Mouse (Mus musculus): ENCODE results near the gene Dimt1. TPM values are rescaled to one million over a fixed set of nuclear protein-coding genes. Genes with fewer than 3 reads are reported as not detected.
"Not testable (repeated sequence)": the region's sequence is repeated elsewhere in the genome, so short reads cannot be mapped to it uniquely, and the experiment has no call there.

Dimt1 gene
- polyA plus RNA-seq, 2 experiments, result 36.8 to 50.5 TPM

DNA sequence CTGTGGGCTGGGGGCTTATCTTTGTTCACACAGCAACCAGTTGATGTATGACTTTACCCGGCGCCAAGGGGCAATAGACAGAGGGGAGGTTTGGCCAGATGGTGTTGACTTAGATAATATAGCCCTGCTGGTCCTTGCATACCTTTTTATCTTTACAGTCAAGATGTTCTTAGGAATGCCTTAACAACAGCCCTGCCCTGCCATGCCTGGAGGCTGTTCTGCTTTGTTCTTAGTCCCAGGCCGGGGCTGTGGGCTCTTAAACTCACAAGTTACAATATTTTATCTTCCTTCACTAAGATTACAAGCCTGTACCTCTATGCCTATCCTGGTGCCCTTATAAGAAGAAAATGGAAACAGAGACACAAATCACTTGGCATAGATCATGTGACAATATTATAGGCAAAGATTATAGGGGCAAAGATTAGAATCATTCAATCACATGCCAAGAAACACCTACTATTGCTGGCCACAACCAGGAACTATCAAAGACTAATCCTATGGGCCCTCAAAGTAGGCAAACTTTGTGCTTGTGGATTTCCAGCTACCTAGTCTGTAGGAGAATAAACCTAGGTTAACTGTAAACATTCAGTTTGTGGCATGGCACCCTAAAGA, 33.7 kb upstream of the Dimt1 start:
- TF ChIP-seq POLR2A (IDR thresholded peaks at IDR 0.05; ENCODE audit: borderline replicate concordance, extremely low read depth, insufficient read depth, insufficient read length), result no peak
- DNase-seq (ENCODE audit: low spot score) (no peak), ATAC-seq (ENCODE audit: low FRiP score, low read depth) (no peak)
- Histone ChIP-seq H3K4me2 (replicated peaks; ENCODE audit: low read depth, low read length, severe bottlenecking) (no peak overlapping the region), H3K36me3 (ENCODE audit: control insufficient read depth, insufficient read depth, low read length) (peaks cover 22% of the 10 kb centered on the region), H3K27ac (replicated peaks; ENCODE audit: low read depth, low read length) (no peak overlapping the region), H3K4me3 (replicated peaks; ENCODE audit: low read length) (no peak overlapping the region), H3K4me1 (ENCODE audit: control insufficient read depth, insufficient read depth, low read length) (no peaks in the 10 kb centered on the region), H3K9ac (ENCODE audit: low read depth, low read length, severe bottlenecking) (no peak overlapping the region), H3K27me3 (ENCODE audit: control insufficient read depth, insufficient read depth, low read length) (no peaks in the 10 kb centered on the region), H3K9me3 (ENCODE audit: control insufficient read depth, low read length) (no peaks in the 10 kb centered on the region)
- 45% methylated on average over 3 of the region's 3 CpGs for WGBS

DNA sequence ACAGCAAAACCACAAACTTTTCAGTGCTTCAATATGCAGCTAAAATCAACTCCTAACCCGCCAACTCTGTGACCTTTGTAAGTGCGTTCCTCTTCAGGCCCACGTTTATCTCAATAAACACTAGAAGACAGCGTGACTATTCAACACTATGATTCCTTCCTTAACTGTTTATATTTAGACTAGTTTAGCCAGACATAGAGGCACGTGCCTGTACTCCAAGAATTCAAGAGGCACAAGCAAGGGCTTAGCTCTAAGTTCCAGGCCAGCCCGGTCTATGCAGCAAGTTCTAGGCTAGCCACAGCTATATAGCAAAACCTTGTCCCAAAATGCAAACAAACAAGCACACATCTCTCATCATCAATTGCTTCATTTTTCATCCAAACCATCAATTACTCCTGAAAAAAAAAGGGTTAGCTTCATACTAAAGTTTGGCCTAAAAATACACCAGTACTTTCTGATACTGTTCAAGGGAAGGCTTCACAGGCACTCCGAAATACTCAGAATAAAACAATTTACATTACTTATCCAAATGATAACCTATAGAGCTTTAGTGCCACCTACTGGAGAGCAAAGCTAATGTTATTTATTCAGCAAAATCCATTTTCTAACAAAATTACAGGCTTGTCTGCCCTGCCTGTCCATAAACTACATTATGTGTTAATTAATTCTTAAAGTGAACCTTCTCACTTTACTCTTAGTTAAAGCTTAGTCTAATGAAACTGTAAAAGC, 28.4 kb upstream of the Dimt1 start:
- peaks cover 27% of the 10 kb centered on the region for H3K36me3 ChIP-seq (ENCODE audit: control insufficient read depth, insufficient read depth, low read length)
- no peak for TF ChIP-seq POLR2A (IDR thresholded peaks at IDR 0.05; ENCODE audit: borderline replicate concordance, extremely low read depth, insufficient read depth, insufficient read length)
- H3K27ac ChIP-seq (replicated peaks; ENCODE audit: low read depth, low read length), result no peak overlapping the region
- no peak overlapping the region for H3K4me3 ChIP-seq (replicated peaks; ENCODE audit: low read length)
- H3K9ac ChIP-seq (ENCODE audit: low read depth, low read length, severe bottlenecking), result no peak overlapping the region
- no peak overlapping the region for H3K4me2 ChIP-seq (replicated peaks; ENCODE audit: low read depth, low read length, severe bottlenecking)
- no peaks in the 10 kb centered on the region for H3K4me1 ChIP-seq (ENCODE audit: control insufficient read depth, insufficient read depth, low read length)
- no peaks in the 10 kb centered on the region for H3K27me3 ChIP-seq (ENCODE audit: control insufficient read depth, insufficient read depth, low read length)
- DNase-seq (ENCODE audit: low spot score) (peak; percentile 59), ATAC-seq (ENCODE audit: low FRiP score, low read depth) (no peak)
- no peaks in the 10 kb centered on the region for H3K9me3 ChIP-seq (ENCODE audit: control insufficient read depth, low read length)
- 89% methylated on average over 7 of the region's 7 CpGs for WGBS

DNA sequence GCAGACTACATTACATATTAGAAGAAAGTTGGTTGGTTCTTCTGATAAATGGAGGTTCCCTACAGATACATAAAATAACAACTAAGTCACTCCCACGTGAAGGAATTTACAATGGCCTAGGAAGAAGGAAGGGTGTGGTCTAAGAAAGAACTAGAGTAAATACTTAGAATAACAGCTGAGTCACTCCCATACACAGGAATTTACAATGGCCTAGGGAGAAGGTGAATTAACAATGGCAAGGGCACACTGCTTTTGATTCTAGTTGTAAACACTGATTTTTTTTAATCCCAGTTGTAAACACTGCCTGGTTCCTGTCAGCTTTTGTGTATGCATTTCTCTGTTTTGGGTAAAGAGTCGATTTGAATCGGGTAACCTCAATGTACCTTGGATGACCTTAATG, 21.0 kb upstream of the Dimt1 start:
- not testable (repeated sequence) for H3K4me1 ChIP-seq (ENCODE audit: control insufficient read depth, insufficient read depth, low read length); H3K4me2 ChIP-seq (replicated peaks; ENCODE audit: low read depth, low read length, severe bottlenecking); H3K4me3 ChIP-seq (replicated peaks; ENCODE audit: low read length); H3K27ac ChIP-seq (replicated peaks; ENCODE audit: low read depth, low read length); ATAC-seq (ENCODE audit: low FRiP score, low read depth); H3K9me3 ChIP-seq (ENCODE audit: control insufficient read depth, low read length); H3K27me3 ChIP-seq (ENCODE audit: control insufficient read depth, insufficient read depth, low read length); DNase-seq (ENCODE audit: low spot score); H3K9ac ChIP-seq (ENCODE audit: low read depth, low read length, severe bottlenecking)
- WGBS, result 90% methylated on average over 3 of the region's 3 CpGs
- peaks cover 21% of the 10 kb centered on the region for H3K36me3 ChIP-seq (ENCODE audit: control insufficient read depth, insufficient read depth, low read length)

DNA sequence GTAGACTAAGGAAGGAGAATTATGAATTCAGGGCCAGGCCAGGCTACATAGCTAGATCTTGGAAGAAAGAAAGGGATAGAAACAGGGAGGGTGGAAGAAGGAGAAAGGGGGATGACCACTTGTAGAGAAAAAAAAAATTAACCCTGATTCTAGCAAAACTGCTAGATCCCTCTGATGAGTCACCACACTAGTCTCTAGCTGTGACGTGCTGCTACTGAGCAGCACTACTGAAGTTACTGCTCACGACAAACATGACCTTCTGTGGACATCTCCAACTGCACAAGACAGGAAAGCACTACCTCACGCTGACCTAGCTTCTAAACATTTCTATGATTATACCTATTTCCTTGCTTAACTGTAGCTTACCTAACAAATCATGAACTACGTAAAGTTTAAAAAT, 18.6 kb upstream of the Dimt1 start:
- ATAC-seq (ENCODE audit: low FRiP score, low read depth), result no peak
- no peak for TF ChIP-seq POLR2A (IDR thresholded peaks at IDR 0.05; ENCODE audit: borderline replicate concordance, extremely low read depth, insufficient read depth, insufficient read length)
- no peak overlapping the region for H3K9ac ChIP-seq (ENCODE audit: low read depth, low read length, severe bottlenecking)
- DNase-seq (ENCODE audit: low spot score), result no peak
- WGBS, result 94% methylated on average over 4 of the region's 4 CpGs
- no peak overlapping the region for H3K27ac ChIP-seq (replicated peaks; ENCODE audit: low read depth, low read length)
- no peaks in the 10 kb centered on the region for H3K4me1 ChIP-seq (ENCODE audit: control insufficient read depth, insufficient read depth, low read length)
- no peak overlapping the region for H3K4me3 ChIP-seq (replicated peaks; ENCODE audit: low read length)
- peaks cover 7% of the 10 kb centered on the region; the same call in 1 of the 2 replicates for H3K9me3 ChIP-seq (ENCODE audit: control insufficient read depth, low read length)
- H3K4me2 ChIP-seq (replicated peaks; ENCODE audit: low read depth, low read length, severe bottlenecking), result no peak overlapping the region
- H3K27me3 ChIP-seq (ENCODE audit: control insufficient read depth, insufficient read depth, low read length), result no peaks in the 10 kb centered on the region
- peaks cover 14% of the 10 kb centered on the region for H3K36me3 ChIP-seq (ENCODE audit: control insufficient read depth, insufficient read depth, low read length)

DNA sequence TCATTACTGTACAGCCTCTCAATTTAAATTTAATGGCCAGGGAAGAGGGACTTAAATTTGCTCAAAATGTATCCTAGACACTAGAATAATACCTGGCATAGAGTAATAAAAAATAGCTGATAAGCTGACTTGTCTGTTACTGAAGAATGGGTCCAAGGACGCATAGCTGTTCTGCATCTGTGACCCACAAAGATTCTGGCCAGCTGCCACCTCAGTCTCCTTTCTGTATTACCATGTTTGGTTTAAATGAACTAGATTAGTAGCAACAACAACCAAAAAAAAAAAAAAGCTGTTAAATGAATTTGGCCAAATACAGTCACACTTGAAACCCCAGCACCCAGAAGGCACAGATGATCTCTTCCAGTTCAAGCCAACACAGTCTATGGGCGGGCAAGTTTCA, 17.7 kb upstream of the Dimt1 start:
- no peak for TF ChIP-seq POLR2A (IDR thresholded peaks at IDR 0.05; ENCODE audit: borderline replicate concordance, extremely low read depth, insufficient read depth, insufficient read length)
- Histone ChIP-seq H3K9me3 (ENCODE audit: control insufficient read depth, low read length) (peaks cover 7% of the 10 kb centered on the region; the same call in 1 of the 2 replicates), H3K27ac (replicated peaks; ENCODE audit: low read depth, low read length) (no peak overlapping the region), H3K36me3 (ENCODE audit: control insufficient read depth, insufficient read depth, low read length) (peaks cover 12% of the 10 kb centered on the region), H3K27me3 (ENCODE audit: control insufficient read depth, insufficient read depth, low read length) (no peaks in the 10 kb centered on the region), H3K4me3 (replicated peaks; ENCODE audit: low read length) (no peak overlapping the region), H3K9ac (ENCODE audit: low read depth, low read length, severe bottlenecking) (no peak overlapping the region), H3K4me1 (ENCODE audit: control insufficient read depth, insufficient read depth, low read length) (no peaks in the 10 kb centered on the region), H3K4me2 (replicated peaks; ENCODE audit: low read depth, low read length, severe bottlenecking) (no peak overlapping the region)
- ATAC-seq (ENCODE audit: low FRiP score, low read depth) (no peak), DNase-seq (ENCODE audit: low spot score) (no peak)
- WGBS, result 89% methylated on average over 2 of the region's 2 CpGs

All from limb, embryonic 14.5 days (tissue).